Mouse (Mus musculus) limb, embryonic 11.5 days (tissue): ENCODE data around the gene Ltbp1. TPM values are rescaled to one million over a fixed set of nuclear protein-coding genes. Genes with fewer than 3 reads are reported as not detected.

Experiments used
- ATAC-seq: fragments of 200-750 bp; cut with Nextera tagmentation; 2 replicates; pipeline ENCODE4 v1.8.0; 2017; ENCODE audit warnings: low read depth; ENCODE audit not compliant: insufficient number of reproducible peaks, low FRiP score, low TSS enrichment
- DNase-seq: peaks from one replicate; pipeline ENCODE4 v3.0.0-alpha.2; 2015; ENCODE audit warnings: low spot score
- H3K27ac ChIP-seq: fragments of 300-500 bp; sonication (generic); replicated peaks from 2 replicates; pipeline ENCODE4 v1.5.1; 2014; ENCODE audit warnings: low read depth, mild to moderate bottlenecking, low read length
- H3K27me3 ChIP-seq: fragments of 300-500 bp; sonication (generic); 2 replicates; pipeline ENCODE4 v1.6.1; 2014; ENCODE audit warnings: mild to moderate bottlenecking, low read length, mixed read lengths; ENCODE audit not compliant: control insufficient read depth, insufficient read depth
- H3K36me3 ChIP-seq: fragments of 300-500 bp; sonication (generic); 2 replicates; pipeline ENCODE4 v1.6.1; 2014; ENCODE audit warnings: mild to moderate bottlenecking, low read length, moderate library complexity, mixed read lengths; ENCODE audit not compliant: control insufficient read depth, insufficient read depth
- H3K4me1 ChIP-seq: fragments of 300-500 bp; sonication (generic); 2 replicates; pipeline ENCODE4 v1.6.1; 2014; ENCODE audit warnings: low read length, mixed read lengths; ENCODE audit not compliant: control insufficient read depth, insufficient read depth
- H3K4me2 ChIP-seq: fragments of 300-500 bp; sonication (generic); 2 replicates; pipeline ENCODE4 v1.6.1; 2014; ENCODE audit warnings: low read depth, mild to moderate bottlenecking, moderate library complexity; ENCODE audit not compliant: severe bottlenecking
- H3K4me3 ChIP-seq: fragments of 300-500 bp; sonication (generic); 2 replicates; pipeline ENCODE4 v1.5.1; 2014; ENCODE audit warnings: low read depth, low read length
- H3K9ac ChIP-seq: fragments of 300-500 bp; sonication (generic); 2 replicates; pipeline ENCODE4 v1.6.1; 2014; ENCODE audit warnings: mild to moderate bottlenecking, low read length
- H3K9me3 ChIP-seq: fragments of 300-500 bp; sonication (generic); 2 replicates; pipeline ENCODE4 v1.6.1; 2016; ENCODE audit warnings: low read length; ENCODE audit not compliant: control insufficient read depth
- WGBS: fragments of 180-500 bp; shearing (Covaris S2); extraction: QIAGEN DNeasy Blood & Tissue Kit; methylation state at CpG from one replicate; pipeline ENCODE4 v1.1.7; 2014; 5-methylcytosine and 5-hydroxymethylcytosine counted together
- polyA plus RNA-seq: library from polyadenylated mRNA; unstranded; fragments of >200 nt; fragmentation: Nextera tagmentation; extraction: Ambion mirVana; gene quantifications from 2 replicates; pipeline ENCODE4 v1.2.1, GENCODE M21; 2014

The Ltbp1 gene
- polyA plus RNA-seq, 1 experiment from 2014 or later = 29.8 TPM

- no peaks in the 10 kb centered on the region for H3K27me3 ChIP-seq
- no peaks in the 10 kb centered on the region for H3K9me3 ChIP-seq
- no peaks in the 10 kb centered on the region for H3K36me3 ChIP-seq
- no peak overlapping the region for H3K4me3 ChIP-seq
- WGBS = 80% methylated on average over 5 of the region's 5 CpGs
- DNase-seq (no peak), ATAC-seq (no peak)
- H3K27ac ChIP-seq = no peak overlapping the region
- H3K4me2 ChIP-seq = no peak overlapping the region
- H3K9ac ChIP-seq = no peak overlapping the region
- H3K4me1 ChIP-seq = no peaks in the 10 kb centered on the region
These were observed 369.1 kb downstream of the Ltbp1 start for GRCm38 (mm10) chr17:75374287-75375024.

- no peak overlapping the region for H3K4me3 ChIP-seq
- no peaks in the 10 kb centered on the region for H3K36me3 ChIP-seq
- no peaks in the 10 kb centered on the region for H3K27me3 ChIP-seq
- H3K4me1 ChIP-seq = no peaks in the 10 kb centered on the region
- H3K9ac ChIP-seq = no peak overlapping the region
- no peak overlapping the region for H3K4me2 ChIP-seq
- ATAC-seq (no peak), DNase-seq (no peak)
- 31% methylated on average over 9 of the region's 9 CpGs for WGBS
- H3K27ac ChIP-seq = no peak overlapping the region
- H3K9me3 ChIP-seq = no peaks in the 10 kb centered on the region
These were observed 373.0 kb downstream of the Ltbp1 start for GRCm38 (mm10) chr17:75378256-75378871.

DNA sequence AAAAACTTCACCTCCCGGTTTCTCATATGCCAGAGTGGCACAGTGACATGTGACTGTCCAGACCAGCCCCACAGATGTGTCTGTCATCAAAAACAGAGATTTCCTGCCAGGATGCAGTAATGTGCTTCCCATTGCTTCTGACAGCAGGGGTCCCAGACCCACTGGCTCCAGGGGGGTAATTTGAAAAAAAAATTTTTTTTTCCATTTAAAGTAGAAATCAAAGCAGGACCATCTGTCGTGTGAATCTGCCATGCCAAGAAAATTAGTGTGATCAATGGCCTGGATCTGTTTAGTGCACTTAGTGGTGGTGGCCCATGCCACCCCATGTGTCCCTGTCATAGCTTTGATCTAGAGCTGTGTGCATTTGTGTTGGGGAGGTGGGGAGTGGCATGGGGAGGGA lies 374.8 kb downstream of the Ltbp1 start:
- 10% methylated on average over 2 of the region's 2 CpGs for WGBS
- no peak overlapping the region for H3K4me2 ChIP-seq
- H3K9me3 ChIP-seq = no peaks in the 10 kb centered on the region
- no peaks in the 10 kb centered on the region for H3K27me3 ChIP-seq
- H3K4me1 ChIP-seq = no peaks in the 10 kb centered on the region
- H3K9ac ChIP-seq = no peak overlapping the region
- no peak overlapping the region for H3K27ac ChIP-seq
- ATAC-seq (no peak), DNase-seq (no peak)
- H3K4me3 ChIP-seq = no peak overlapping the region
- no peaks in the 10 kb centered on the region for H3K36me3 ChIP-seq

- DNase-seq = no peak
- no peaks in the 10 kb centered on the region for H3K4me1 ChIP-seq
- H3K9me3 ChIP-seq = no peaks in the 10 kb centered on the region
- H3K9ac ChIP-seq = no peak overlapping the region
- H3K4me2 ChIP-seq = no peak overlapping the region
- no peak overlapping the region for H3K27ac ChIP-seq
- H3K4me3 ChIP-seq = no peak overlapping the region
- H3K27me3 ChIP-seq = no peaks in the 10 kb centered on the region
- 90% methylated on average over 4 of the region's 4 CpGs for WGBS
- H3K36me3 ChIP-seq = 0 out of 2 replicates have a peak, but pooled peaks cover 3% of the 10 kb centered on the region
- ATAC-seq = no peak
These were observed 383.0 kb downstream of the Ltbp1 start for GRCm38 (mm10) chr17:75388402-75388801.

DNA sequence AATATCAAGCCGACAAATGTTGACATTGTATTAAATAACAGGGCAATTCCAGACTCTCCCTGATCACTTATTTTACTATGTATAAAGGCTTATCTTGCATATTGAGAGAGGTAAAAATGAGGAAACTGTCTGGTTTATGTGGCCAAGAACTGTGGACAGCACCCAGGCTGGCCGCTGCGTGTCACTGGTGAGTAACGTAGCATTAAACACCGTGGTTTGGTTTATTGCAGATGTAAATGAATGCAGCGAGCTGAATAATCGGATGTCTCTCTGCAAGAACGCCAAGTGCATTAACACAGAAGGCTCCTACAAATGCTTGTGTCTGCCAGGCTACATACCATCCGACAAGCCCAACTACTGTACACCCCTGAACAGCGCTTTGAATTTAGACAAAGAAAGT lies 384.8 kb downstream of the Ltbp1 start:
- no peak overlapping the region for H3K9ac ChIP-seq
- H3K9me3 ChIP-seq = no peaks in the 10 kb centered on the region
- ATAC-seq (no peak), DNase-seq (no peak)
- H3K4me1 ChIP-seq = no peaks in the 10 kb centered on the region
- H3K27ac ChIP-seq = no peak overlapping the region
- 93% methylated on average over 10 of the region's 10 CpGs for WGBS
- H3K4me2 ChIP-seq = no peak overlapping the region
- 0 out of 2 replicates have a peak, but pooled peaks cover 3% of the 10 kb centered on the region for H3K36me3 ChIP-seq
- H3K27me3 ChIP-seq = no peaks in the 10 kb centered on the region
- no peak overlapping the region for H3K4me3 ChIP-seq

DNA sequence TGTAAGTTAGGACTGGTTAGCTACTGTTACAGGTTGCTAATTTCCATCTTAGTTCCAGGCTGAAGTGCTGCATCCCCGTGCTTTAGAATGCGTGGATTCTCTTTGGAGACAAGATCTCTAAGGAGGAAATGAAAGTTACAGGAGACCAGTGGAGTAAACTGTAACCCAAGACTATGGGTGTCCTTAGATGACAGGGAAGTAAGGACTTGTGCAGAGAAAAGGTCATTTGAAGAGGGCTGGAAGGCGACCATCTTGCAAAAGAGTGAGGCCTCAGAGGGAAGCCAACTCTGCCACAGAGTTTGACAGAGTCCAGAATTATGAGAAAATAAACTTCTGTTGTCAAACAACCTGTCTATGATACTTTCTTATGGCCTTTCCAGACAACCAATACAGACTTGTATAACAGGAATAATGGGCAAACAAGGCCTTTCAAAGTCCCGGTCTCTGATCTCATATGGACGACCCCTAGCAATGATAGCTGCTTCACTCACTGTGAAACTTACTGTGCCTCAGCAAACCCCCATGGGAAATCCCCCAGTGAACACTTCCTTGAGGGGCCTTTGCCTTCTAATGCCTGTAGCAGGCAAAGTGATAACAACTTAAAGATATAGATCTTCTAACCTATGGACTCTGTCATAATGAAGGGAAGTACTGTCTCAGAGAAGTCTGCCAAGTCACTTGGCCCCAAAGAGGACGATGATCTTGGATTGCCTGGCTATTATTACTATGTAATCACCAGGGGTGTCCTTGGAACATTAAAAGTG lies 386.2 kb downstream of the Ltbp1 start:
- no peak for ATAC-seq
- no peaks in the 10 kb centered on the region for H3K9me3 ChIP-seq
- H3K27ac ChIP-seq = no peak overlapping the region
- H3K4me1 ChIP-seq = no peaks in the 10 kb centered on the region
- H3K36me3 ChIP-seq = 0 out of 2 replicates have a peak, but pooled peaks cover 3% of the 10 kb centered on the region
- no peaks in the 10 kb centered on the region for H3K27me3 ChIP-seq
- WGBS = 90% methylated on average over 6 of the region's 6 CpGs
- H3K4me3 ChIP-seq = no peak overlapping the region
- no peak overlapping the region for H3K9ac ChIP-seq
- no peak for DNase-seq
- no peak overlapping the region for H3K4me2 ChIP-seq

GRCm38 (mm10) chr17:75406405-75406804 lies 401.0 kb downstream of the Ltbp1 start:
- Histone ChIP-seq H3K4me3 (no peak overlapping the region), H3K36me3 (no peaks in the 10 kb centered on the region), H3K27me3 (no peaks in the 10 kb centered on the region), H3K9ac (no peak overlapping the region), H3K9me3 (no peaks in the 10 kb centered on the region), H3K4me2 (no peak overlapping the region), H3K4me1 (no peaks in the 10 kb centered on the region), H3K27ac (no peak overlapping the region)
- ATAC-seq (no peak), DNase-seq (no peak)
- 84% methylated on average over 4 of the region's 4 CpGs for WGBS

- Histone ChIP-seq H3K9ac (no peak overlapping the region), H3K27ac (no peak overlapping the region), H3K4me3 (no peak overlapping the region), H3K9me3 (no peaks in the 10 kb centered on the region), H3K36me3 (no peaks in the 10 kb centered on the region), H3K4me1 (no peaks in the 10 kb centered on the region), H3K27me3 (no peaks in the 10 kb centered on the region), H3K4me2 (no peak overlapping the region)
- 72% methylated on average over 3 of the region's 3 CpGs for WGBS
- DNase-seq (no peak), ATAC-seq (no peak)
These were observed 411.5 kb downstream of the Ltbp1 start for GRCm38 (mm10) chr17:75416861-75417260.
